Mouse (Mus musculus): ENCODE data around the gene Gsta4.
"Not testable (repeated sequence)": the region's sequence is repeated elsewhere in the genome, so short reads cannot be mapped to it uniquely, and the experiment has no call there.

Gene Gsta4

DNA sequence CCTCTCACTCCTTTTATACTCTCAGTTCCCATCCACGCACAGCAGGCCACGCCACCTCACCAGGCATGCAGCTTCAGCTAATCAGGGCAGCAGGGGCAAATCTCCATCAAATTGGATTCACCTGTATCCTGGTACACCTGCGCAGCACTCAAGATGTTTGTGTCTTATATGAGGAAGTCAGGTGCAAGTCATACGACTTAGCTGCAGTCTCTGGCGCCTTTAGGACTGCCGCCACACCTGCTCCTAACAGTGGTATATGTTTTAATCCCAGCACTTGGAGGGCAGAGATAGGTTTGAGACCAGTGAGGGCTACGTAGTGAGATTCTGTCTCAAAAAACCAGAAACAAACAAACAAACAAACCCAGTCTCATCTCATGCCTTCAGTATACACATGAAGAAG, at the start of gene Gsta4:
Gene Gsta4 (plus strand): TSS at position 301 of the 400 bp plus-strand sequence.
- not testable (repeated sequence) for DNase-seq (ENCODE audit: low spot score)

DNA sequence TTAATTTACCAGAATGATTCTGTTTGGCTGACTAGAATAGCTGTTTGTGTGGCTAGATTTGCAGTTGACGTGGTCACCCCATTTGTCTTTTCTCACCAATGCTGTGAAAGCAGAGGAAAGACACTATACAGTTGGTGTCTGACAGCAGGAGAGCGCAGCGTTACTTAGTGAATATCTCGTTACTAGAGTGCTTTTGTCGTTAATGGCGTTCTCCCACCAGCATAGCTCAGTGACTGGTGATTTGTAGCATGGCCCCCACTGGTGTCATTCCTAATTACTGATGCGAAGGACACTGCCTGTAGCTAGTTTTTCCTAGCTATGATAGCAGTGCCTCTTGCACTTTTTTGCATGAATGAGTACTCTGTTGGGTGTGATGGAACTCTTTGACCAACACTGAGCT, 46.9 kb upstream of the Gsta4 start:
- no peak for DNase-seq (ENCODE audit: low spot score)

DNA sequence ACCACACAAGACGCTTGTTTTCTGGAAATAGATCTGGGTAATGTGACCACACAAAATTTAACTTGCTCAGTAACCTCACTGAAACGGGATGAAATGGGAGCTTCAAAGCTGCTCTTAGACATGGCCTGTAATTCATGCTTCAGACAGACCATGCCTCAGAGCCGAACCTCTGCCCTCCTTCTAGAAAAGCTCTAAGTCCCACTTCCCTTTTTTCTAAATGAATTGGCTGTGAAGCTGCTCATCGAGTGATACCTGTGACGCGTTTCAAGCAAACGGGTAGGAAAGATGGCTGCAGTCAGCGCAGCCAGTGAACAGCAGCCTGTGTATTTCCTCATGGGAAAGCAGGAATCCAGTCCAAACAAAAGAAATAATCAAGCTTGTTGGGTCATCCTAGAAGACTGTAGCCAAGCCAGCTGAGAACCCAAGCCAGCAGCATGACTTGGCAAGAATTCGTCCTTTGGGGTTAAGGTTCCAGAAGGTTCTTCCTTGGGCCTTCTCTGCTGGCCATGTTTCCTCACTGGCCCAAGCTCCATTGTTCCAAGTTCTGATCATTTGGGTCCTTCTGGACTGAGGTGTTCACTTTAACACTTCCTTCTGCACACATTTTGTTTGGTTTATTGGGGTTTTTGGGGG, 44.4 kb upstream of the Gsta4 start:
- DNase-seq (ENCODE audit: low spot score): no peak

- DNase-seq (ENCODE audit: low spot score): no peak
These were observed 43.1 kb upstream of the Gsta4 start for GRCm38 (mm10) chr9:78139463-78139862.

- peak; percentile 71 for DNase-seq (ENCODE audit: low spot score)
These were observed 36.5 kb upstream of the Gsta4 start for GRCm38 (mm10) chr9:78146099-78146498.

- peak; percentile 39 for DNase-seq (ENCODE audit: low spot score)
These were observed 35.9 kb upstream of the Gsta4 start for GRCm38 (mm10) chr9:78146627-78147026.

GRCm38 (mm10) chr9:78148149-78148548, 34.4 kb upstream of the Gsta4 start:
- no peak for DNase-seq (ENCODE audit: low spot score)

GRCm38 (mm10) chr9:78149770-78150169, 32.8 kb upstream of the Gsta4 start:
- DNase-seq (ENCODE audit: low spot score): not testable (repeated sequence)

- no peak for DNase-seq (ENCODE audit: low spot score)
These were observed 28.2 kb upstream of the Gsta4 start for GRCm38 (mm10) chr9:78154211-78154977.

- no peak for DNase-seq (ENCODE audit: low spot score)
These were observed 25.4 kb upstream of the Gsta4 start for GRCm38 (mm10) chr9:78157221-78157620.

GRCm38 (mm10) chr9:78163291-78163690, 19.3 kb upstream of the Gsta4 start:
- DNase-seq (ENCODE audit: low spot score): no peak

DNA sequence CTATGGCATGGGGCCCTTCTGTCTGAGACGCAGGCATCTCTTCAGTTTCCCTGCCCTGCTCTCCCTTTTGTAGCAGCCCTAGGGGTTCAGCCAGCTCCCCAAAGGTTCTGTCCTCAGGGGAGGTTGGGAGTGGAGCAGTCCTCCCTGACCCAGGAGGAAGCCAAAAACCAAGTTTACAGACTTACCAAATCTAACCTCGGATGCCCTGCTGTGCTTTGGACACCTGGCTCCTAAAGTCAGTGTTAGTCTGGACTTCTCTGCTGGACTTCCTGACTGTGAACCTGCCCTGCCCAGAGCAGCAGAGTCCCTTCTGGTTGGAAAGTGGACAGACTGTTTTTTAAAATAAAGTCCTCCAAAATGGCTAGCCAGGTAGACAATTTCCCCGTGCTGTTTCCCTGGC, 17.8 kb upstream of the Gsta4 start:
- DNase-seq (ENCODE audit: low spot score): no peak

- no peak for DNase-seq (ENCODE audit: low spot score)
These were observed 17.1 kb upstream of the Gsta4 start for GRCm38 (mm10) chr9:78165454-78165853.

- DNase-seq (ENCODE audit: low spot score): no peak
These were observed 15.7 kb upstream of the Gsta4 start for GRCm38 (mm10) chr9:78166694-78167452.

- no peak for DNase-seq (ENCODE audit: low spot score)
These were observed 15.1 kb upstream of the Gsta4 start for GRCm38 (mm10) chr9:78167453-78167969.

- no peak for DNase-seq (ENCODE audit: low spot score)
These were observed 13.7 kb upstream of the Gsta4 start for GRCm38 (mm10) chr9:78168864-78169263.

DNA sequence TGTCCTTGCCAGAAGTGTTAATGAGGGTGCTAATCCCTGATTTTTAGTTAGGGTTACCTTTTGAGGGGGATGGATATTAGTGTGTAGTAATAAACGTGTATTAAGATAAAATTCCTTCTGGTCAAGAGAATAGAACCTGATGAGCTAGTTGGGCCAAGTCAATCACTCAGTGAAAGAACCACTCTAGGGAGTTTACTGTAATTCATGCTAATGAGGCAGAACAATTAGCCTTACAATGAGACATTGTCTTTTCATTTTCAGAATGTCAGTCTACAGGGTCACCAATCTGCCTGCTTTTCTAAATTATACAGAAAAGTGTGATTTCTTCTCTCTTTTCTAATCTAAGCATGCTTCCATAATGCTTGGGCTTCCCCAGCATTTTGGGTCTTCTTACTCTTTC, 8.6 kb upstream of the Gsta4 start:
- no peak for DNase-seq (ENCODE audit: low spot score)

DNA sequence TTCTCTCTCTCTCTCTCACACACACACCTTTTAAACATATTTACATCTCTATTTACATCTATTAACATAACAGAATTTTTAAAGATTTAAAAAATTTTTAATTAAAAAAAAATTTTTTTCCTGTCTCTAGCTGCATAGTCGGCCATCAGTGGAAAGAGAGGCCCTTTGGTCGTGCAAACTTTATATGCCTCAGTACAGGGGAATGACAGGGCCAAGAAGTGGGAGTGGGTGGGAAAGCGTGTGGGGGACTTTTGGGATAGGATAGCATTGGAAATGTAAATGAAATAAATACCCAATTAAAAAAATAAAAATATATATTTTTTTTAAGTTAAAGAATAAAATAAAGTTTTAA, 7.7 kb upstream of the Gsta4 start:
- not testable (repeated sequence) for DNase-seq (ENCODE audit: low spot score)

GRCm38 (mm10) chr9:78175277-78176200, 7.0 kb upstream of the Gsta4 start:
- DNase-seq (ENCODE audit: low spot score): peak; percentile 97

DNA sequence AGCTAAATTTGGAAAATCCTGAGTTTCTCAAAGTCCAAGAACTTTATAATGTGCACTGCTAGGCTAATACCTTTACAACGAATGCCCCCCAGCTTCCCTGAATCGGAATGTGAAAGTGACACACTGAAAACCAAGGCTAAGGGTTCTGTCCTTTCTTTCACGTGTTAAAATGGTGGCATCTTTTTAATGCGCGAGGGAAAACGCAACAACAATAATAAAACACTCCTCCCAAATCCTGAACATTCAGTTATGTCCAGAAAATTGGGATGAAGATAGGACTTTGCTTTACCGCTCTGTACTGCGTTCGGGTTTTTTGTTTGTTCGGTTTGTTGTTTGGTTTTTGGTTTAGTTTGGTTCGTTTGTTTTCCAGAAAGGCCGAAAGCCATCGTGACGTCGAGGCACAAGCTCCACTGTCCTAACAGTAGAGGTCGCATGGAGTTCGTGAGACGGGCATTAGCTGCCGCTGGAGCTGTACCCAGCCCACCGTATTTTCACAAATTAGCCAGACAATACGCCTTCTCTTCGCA, 6.3 kb upstream of the Gsta4 start:
- peak; percentile 66 for DNase-seq (ENCODE audit: low spot score)

DNA sequence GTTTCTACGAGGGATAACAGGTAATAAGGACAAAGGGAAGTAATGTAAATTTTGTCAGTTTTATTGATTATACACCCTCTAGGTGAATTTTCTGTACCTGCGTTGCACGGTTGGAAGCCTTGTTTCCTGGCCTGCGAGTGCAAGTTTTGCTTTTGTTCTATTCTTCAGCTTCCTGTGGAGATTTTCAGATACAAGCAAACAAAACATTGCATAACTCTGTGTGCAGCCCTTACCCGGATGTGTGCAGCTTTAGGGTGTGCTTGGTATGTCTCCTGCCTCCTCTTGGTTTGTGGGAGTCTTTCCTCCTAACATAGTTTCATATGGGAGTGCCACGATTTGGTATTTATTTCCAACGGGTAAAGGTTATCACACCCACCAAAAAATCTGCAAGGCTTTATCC, 5.7 kb upstream of the Gsta4 start:
- DNase-seq (ENCODE audit: low spot score): peak; percentile 27

Data from layer of hippocampus, adult 11-12 months (tissue).